Mouse (Mus musculus) left cerebral cortex, adult 2 months (tissue): Measurements from ENCODE around the gene Smg6. TPM values are rescaled to one million over a fixed set of nuclear protein-coding genes. Genes with fewer than 3 reads are reported as not detected.

ENCODE experiments used
- DNase-seq, 2 experiments: peaks; one replicate each; pipeline ENCODE4 v3.0.0; 2021 to 2022; ENCODE audit warnings: low spot score in 2 of 2, mixed read lengths in 1 of 2; ENCODE audit errors: extremely low spot score in 1 of 2
- H3K27ac ChIP-seq: fragments of 200-600 bp; 2 replicates; pipeline ENCODE4 v1.8.1; 2022
- H3K4me3 ChIP-seq: fragments of 200-600 bp; 2 replicates; pipeline ENCODE4 v1.8.1; 2022
- CTCF ChIP-seq: fragments of 200-600 bp; IDR thresholded peaks from 2 replicates; pipeline ENCODE4 v1.8.1; 2022; ENCODE audit warnings: antibody characterized with exemption, mild to moderate bottlenecking, moderate library complexity
- intact Hi-C: fragments of 180-260 bp; cut with DNase I; formaldehyde crosslinking; loops from one replicate; pipeline ENCODE4 v1.15.1; 2025
- total RNA-seq, 2 experiments: library from RNA; stranded (reverse); gene quantifications; 2 replicates each; pipeline ENCODE4 v1.2.3; 2021

The Smg6 gene
- total RNA-seq, 2 experiments from 2014 or later: 30.9 to 32.6 TPM

- no peak overlapping the region for H3K27ac ChIP-seq
- H3K4me3 ChIP-seq: no peak overlapping the region
- no peak for TF ChIP-seq CTCF
- no peak for DNase-seq
- intact Hi-C loops: no loop called here
Observed at GRCm38 (mm10) chr11:74954901-74955300, 29.3 kb downstream of the Smg6 start.

- no peak for TF ChIP-seq CTCF
- DNase-seq: no peak
- Histone ChIP-seq H3K4me3 (no peak overlapping the region), H3K27ac (no peak overlapping the region)
- intact Hi-C loops: no loop called here
Observed at GRCm38 (mm10) chr11:74956006-74956405, 30.4 kb downstream of the Smg6 start.

DNA sequence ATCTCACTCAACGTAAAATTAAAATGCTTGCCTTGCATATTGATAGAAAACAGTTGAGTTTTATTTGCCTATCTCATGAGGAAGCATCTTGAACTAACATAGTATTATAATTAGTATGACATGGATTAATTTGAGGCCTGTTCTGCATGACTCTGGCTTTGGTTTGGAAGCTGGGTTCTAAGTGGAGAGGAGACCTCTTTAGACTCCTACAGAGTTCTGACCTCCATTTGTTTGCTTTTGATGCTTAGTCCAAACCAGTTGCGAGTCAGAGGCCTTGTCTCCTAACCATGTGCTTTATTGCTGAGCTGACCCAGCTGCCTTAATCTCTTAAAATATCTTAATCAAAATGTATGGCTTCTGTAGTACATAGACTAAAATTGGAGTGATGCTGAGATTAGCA lies 32.0 kb downstream of the Smg6 start:
- intact Hi-C loops: no loop called here
- H3K27ac ChIP-seq: no peak overlapping the region
- DNase-seq: no peak
- H3K4me3 ChIP-seq: no peak overlapping the region
- TF ChIP-seq CTCF: no peak

GRCm38 (mm10) chr11:74959501-74959900 lies 33.9 kb downstream of the Smg6 start:
- TF ChIP-seq CTCF: no peak
- DNase-seq: no peak
- Histone ChIP-seq H3K27ac (no peak overlapping the region), H3K4me3 (no peak overlapping the region)
- intact Hi-C loops: no loop called here

DNA sequence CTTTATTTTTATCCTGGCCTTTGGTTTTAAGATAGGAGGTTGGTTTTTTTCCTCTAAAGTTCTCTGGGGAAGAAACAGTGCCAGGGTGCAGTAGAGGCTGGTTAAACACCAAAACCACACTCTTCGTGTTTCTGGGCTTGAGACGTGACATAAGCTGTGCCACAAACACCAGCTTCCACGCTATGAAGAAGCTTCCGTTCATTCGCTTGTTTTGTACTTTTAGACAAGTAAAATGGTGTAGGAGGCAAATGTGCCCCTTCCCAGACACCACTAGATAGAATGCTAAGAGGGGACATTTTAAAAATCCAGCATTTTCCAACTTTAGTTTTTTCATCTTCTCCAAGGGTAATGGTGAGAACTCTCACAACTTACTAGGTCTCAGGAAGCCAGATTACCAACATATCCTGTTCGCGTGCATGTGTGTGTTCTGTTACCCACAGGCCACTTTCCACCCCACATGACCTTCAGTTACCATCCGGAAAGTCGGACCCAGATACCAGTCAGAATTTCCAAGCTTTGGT lies 34.5 kb downstream of the Smg6 start:
- no peak for TF ChIP-seq CTCF
- intact Hi-C loops: no loop called here
- no peak overlapping the region for H3K27ac ChIP-seq
- DNase-seq: no peak
- no peak overlapping the region for H3K4me3 ChIP-seq

DNA sequence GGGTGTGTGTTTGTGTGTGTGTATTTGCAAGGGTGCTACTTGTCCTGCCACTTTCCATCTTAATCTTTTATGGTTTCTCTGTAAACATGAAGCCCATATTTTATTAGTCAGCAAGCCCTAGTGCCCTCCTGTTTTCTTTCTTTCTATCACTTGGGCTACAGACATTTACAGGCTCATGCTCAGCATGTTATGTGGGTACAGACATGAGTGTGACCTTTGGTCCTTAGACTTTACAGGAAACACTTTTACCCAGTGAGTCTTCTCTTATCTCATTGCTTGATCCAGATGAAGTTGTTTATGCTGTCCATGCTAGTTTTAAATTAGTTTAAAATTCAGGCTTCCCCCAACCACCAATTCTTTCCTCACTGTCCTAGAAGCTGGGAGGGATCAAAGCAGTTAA lies 36.3 kb downstream of the Smg6 start:
- no peak for DNase-seq
- H3K27ac ChIP-seq: no peak overlapping the region
- no peak overlapping the region for H3K4me3 ChIP-seq
- no peak for TF ChIP-seq CTCF
- intact Hi-C loops: no loop called here

- DNase-seq: no peak
- intact Hi-C loops: no loop called here
- no peak for TF ChIP-seq CTCF
- Histone ChIP-seq H3K27ac (no peak overlapping the region), H3K4me3 (no peak overlapping the region)
Observed at GRCm38 (mm10) chr11:74962846-74963407, 37.3 kb downstream of the Smg6 start.

DNA sequence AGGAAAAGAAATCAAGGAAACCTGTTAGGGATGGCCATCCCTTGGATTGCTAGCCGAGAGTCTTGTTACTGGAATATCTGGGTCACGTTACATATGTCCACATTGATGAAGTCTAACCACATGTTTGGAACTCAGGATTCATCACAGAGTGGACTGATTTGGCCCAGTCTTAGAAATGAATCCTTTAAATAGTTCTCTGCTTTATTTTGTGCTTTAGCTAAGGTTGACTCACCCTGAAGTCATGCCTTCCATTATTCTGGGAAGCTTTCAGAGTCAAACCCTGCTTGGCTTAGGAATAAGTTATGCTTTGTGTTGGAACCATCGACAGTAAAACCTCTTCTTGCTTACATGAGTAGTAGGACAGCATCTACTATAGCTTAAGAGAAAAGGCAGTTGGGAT lies 39.9 kb downstream of the Smg6 start:
- DNase-seq: no peak
- no peak overlapping the region for H3K4me3 ChIP-seq
- intact Hi-C loops: no loop called here
- H3K27ac ChIP-seq: no peak overlapping the region
- TF ChIP-seq CTCF: no peak

- no peak for TF ChIP-seq CTCF
- Histone ChIP-seq H3K27ac (no peak overlapping the region), H3K4me3 (no peak overlapping the region)
- no peak for DNase-seq
- intact Hi-C loops: no loop called here
Observed at GRCm38 (mm10) chr11:74973290-74974157, 47.9 kb downstream of the Smg6 start.

- H3K27ac ChIP-seq: no peak overlapping the region
- H3K4me3 ChIP-seq: no peak overlapping the region
- no peak for TF ChIP-seq CTCF
- intact Hi-C loops: no loop called here
- DNase-seq: no peak
Observed at GRCm38 (mm10) chr11:74974615-74975014, 49.0 kb downstream of the Smg6 start.

GRCm38 (mm10) chr11:74976835-74977687 lies 51.4 kb downstream of the Smg6 start:
- DNase-seq: no peak
- Histone ChIP-seq H3K27ac (no peak overlapping the region), H3K4me3 (no peak overlapping the region)
- TF ChIP-seq CTCF: no peak
- intact Hi-C loops: no loop called here

- DNase-seq: peak; percentile 61 to 78
- no peak overlapping the region for H3K4me3 ChIP-seq
- intact Hi-C loops: loop anchor here (1.0 to 5.0 kb wide), 3 partner anchors 184 to 311 kb away; partner anchors contain the start of gene Hic1
- peak; percentile 100 for TF ChIP-seq CTCF
- H3K27ac ChIP-seq: no peak overlapping the region
Observed at GRCm38 (mm10) chr11:74981464-74981863, 55.8 kb downstream of the Smg6 start.
